Mouse (Mus musculus) c-Kit-positive CD71-positive TER-119-positive erythroid progenitor cells, embryonic 14.5 days (primary cell): ENCODE results near the gene Hbp1.

Experiments
- DNase-seq: peaks from one replicate; pipeline ENCODE4 v3.0.0-alpha.2; 2013; ENCODE audit warnings: low spot score

Gene Hbp1

GRCm38 (mm10) chr12:31950659-31951031 is 310 bp upstream of the Hbp1 start:
- DNase-seq: no peak

- peak; percentile 75 for DNase-seq
Observed at GRCm38 (mm10) chr12:31949193-31949741, 1.1 kb downstream of the Hbp1 start.

GRCm38 (mm10) chr12:31948101-31949000 is 2.0 kb downstream of the Hbp1 start:
- DNase-seq: no peak

DNA sequence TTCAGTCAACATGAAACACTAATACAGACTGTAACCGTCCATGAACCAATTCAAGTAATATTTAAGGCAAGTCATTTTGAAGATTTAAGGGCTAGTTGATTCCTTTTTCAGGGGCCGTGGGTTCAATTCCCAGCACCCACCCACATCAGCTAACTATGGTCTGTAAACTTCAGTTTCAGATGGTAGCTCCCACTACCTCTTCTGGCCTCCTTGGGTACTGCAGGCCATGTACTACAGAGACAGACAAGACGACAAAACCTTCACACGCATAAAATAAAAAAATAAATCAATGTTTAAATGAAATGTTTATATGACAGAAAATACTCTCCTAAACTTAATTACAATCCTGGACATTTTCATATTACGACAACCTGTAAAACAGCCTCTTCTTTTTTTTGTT is 2.9 kb downstream of the Hbp1 start:
- peak; percentile 32 for DNase-seq

GRCm38 (mm10) chr12:31944405-31944804 is 5.9 kb downstream of the Hbp1 start:
- no peak for DNase-seq

GRCm38 (mm10) chr12:31943020-31943654 is 7.2 kb downstream of the Hbp1 start:
- peak; percentile 59 for DNase-seq

DNA sequence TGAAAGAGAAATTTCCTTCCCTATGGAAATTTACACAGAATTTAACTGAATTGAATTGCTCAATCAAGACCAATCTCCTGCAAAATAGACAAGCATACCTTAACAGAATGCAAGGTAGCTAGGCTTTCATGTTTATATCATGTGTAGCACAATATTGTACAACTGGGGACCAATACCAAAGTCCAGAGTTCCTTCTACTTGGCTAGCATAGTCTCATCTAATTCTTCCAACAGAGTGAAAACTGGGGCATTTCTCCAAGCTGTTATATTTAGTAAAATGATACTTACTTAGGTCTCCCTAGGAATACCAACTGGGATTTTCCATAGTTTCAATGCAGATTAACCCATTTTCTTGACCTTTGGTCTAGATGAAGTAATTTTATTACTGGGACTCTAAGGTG is 11.3 kb downstream of the Hbp1 start:
- DNase-seq: no peak

GRCm38 (mm10) chr12:31938391-31938997 is 11.8 kb downstream of the Hbp1 start:
- DNase-seq: no peak

DNA sequence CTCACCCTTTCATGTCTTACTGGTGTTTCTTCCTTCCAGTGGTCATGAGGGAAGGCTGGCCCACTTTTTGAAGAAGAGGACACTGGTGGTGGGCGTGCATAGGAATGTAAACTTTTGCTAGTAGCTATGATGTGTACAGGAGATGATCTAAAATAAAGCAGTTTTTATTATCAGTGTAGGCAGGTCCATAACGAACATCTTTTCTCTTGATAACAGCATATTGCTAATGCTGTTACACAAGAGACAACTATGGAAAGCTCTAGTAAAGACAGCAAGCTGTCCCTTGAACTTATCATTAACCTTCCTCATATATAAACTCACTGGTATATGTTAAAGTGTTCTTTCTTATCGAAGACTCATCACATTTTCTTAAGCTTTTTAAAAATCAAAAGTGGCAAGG is 12.7 kb downstream of the Hbp1 start:
- DNase-seq: no peak

DNA sequence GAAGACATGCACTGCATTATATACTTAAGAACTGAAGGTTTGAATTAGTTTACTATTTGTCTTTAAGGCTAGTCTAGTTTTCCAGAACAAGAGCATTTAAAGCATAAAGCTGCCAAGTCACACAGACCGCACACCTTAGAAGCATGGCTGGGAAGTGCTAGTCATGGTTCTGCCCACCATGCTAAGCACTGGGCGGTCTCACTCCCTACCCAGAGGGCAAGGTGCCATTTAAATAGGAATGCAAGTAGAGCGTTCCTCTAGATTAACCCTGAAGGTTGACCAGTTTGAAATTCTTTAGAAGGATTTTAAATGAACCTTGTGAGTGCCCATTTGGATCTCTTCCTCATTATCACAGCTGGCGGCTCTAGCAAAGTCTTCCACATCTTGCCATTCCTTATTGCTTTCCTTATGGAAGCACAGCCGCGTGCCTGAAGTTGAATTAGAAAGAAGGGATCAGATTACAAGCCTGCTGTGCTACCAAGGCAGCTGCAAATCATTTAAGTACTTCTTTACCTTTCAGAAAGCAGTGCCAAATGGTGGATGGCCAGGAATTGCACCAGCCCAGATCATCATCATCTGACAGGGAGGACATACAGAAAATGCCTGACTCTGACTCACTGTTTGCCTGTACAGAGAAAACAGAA is 13.6 kb downstream of the Hbp1 start:
- no peak for DNase-seq

- no peak for DNase-seq
Observed at GRCm38 (mm10) chr12:31931818-31932217, 18.5 kb downstream of the Hbp1 start.

DNA sequence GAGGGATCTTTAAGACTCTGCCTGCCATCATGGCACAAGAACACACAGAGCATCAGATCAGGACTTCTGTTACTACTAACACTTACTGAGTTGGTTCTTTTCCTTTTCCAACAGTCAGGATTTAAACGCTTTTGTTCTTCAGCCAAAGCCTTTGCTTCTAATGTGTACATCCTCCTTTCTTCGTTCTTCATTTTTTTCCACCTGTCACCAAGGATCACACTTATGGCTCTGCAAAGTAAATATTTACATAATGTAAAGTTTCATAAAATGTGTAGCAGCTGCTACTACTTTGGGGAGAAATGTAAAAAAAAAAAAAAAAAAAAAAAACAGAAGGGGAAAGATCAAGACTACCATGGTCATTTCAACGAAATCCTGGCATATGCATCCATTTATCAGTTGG is 21.8 kb downstream of the Hbp1 start:
- DNase-seq: no peak

- peak; percentile 51 for DNase-seq
Observed at GRCm38 (mm10) chr12:31926661-31927061, 23.7 kb downstream of the Hbp1 start.

GRCm38 (mm10) chr12:31925343-31925742 is 25.0 kb downstream of the Hbp1 start:
- DNase-seq: no peak

DNA sequence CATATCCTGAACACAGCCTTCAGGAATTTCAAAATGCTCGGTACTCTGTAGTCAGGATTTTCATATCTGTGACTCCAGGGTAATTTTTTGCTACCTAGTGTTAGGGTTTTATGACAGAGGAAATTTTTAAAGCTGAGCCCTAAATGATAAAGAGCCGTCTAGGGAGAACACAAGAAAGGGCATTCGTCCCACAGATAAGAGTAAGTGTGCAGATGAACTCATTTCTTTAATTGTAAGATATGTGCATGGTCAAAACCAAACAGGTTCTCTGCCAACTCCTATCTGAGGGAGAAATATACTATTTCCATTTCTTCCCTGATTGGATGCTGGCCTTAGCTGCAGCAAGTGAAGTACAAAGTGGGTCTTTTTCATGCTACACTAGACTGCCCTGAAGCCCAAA is 26.2 kb downstream of the Hbp1 start:
- DNase-seq: no peak

GRCm38 (mm10) chr12:31920464-31921405 is 29.6 kb downstream of the Hbp1 start:
- no peak for DNase-seq

- DNase-seq: peak; percentile 8
Observed at GRCm38 (mm10) chr12:31917245-31917644, 33.1 kb downstream of the Hbp1 start.

GRCm38 (mm10) chr12:31916691-31917090 is 33.6 kb downstream of the Hbp1 start:
- no peak for DNase-seq

DNA sequence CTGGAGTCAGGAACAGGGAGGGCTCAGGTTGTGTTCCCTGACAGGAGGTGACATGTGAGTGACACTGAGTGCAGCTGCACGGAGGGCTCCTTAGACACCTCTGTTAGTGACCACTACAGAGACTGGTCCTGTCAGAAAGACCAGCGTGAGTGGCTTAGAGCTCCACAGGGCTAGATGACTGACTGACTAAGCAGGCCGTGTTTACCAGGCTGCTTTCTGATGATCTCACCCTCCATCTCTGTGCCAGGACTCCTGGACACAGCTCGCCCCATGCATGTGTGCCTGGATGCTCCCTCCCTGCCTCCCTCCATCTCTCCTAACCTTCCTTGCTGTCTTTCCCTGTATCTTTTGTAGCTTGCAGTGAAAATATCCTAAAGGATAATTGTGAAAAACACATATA is 36.7 kb downstream of the Hbp1 start:
- DNase-seq: no peak

GRCm38 (mm10) chr12:31912966-31913551 is 37.3 kb downstream of the Hbp1 start:
- DNase-seq: no peak

- peak; percentile 5 for DNase-seq
Observed at GRCm38 (mm10) chr12:31907436-31907835, 42.9 kb downstream of the Hbp1 start.
